Mouse (Mus musculus) frontal cortex, postnatal 36 days (tissue): Measurements from ENCODE around the gene Brca2.

ENCODE experiments used
- DNase-seq, 2 experiments: peaks; one replicate each; pipeline ENCODE4 v3.0.0; 2022; ENCODE audit warnings: low spot score in 2 of 2

Brca2 gene

GRCm38 (mm10) chr5:150564426-150564825, 42.0 kb downstream of the Brca2 start:
- no peak for DNase-seq

- peak; percentile 33 to 77 for DNase-seq
These were observed 43.8 kb downstream of the Brca2 start for GRCm38 (mm10) chr5:150566226-150566625.

GRCm38 (mm10) chr5:150566971-150567370, 44.5 kb downstream of the Brca2 start:
- no peak for DNase-seq

GRCm38 (mm10) chr5:150570496-150571219, 48.2 kb downstream of the Brca2 start:
- DNase-seq: no peak

- DNase-seq: no peak
These were observed 52.0 kb downstream of the Brca2 start for GRCm38 (mm10) chr5:150574403-150574802.

- DNase-seq: no peak
These were observed 52.5 kb downstream of the Brca2 start for GRCm38 (mm10) chr5:150574885-150575284.

- no peak for DNase-seq
These were observed 54.4 kb downstream of the Brca2 start for GRCm38 (mm10) chr5:150576832-150577231.

GRCm38 (mm10) chr5:150578613-150579171, 56.3 kb downstream of the Brca2 start:
- no peak for DNase-seq

- no peak for DNase-seq
These were observed 58.8 kb downstream of the Brca2 start for GRCm38 (mm10) chr5:150581180-150581579.

- DNase-seq: no peak
These were observed 60.8 kb downstream of the Brca2 start for GRCm38 (mm10) chr5:150583181-150583580.

GRCm38 (mm10) chr5:150583622-150584336, 61.3 kb downstream of the Brca2 start:
- DNase-seq: peak; percentile 24 to 42

- no peak for DNase-seq
These were observed 61.9 kb downstream of the Brca2 start for GRCm38 (mm10) chr5:150584337-150584729.

GRCm38 (mm10) chr5:150589945-150590344, 67.5 kb downstream of the Brca2 start:
- DNase-seq: no peak

- no peak for DNase-seq
These were observed 69.9 kb downstream of the Brca2 start for GRCm38 (mm10) chr5:150592186-150592903.

GRCm38 (mm10) chr5:150592904-150593755, 70.7 kb downstream of the Brca2 start:
- peak; percentile 57 for DNase-seq

- DNase-seq: peak; percentile 62 to 72
These were observed 71.6 kb downstream of the Brca2 start for GRCm38 (mm10) chr5:150593756-150594648.

GRCm38 (mm10) chr5:150594649-150595339, 72.4 kb downstream of the Brca2 start:
- peak in 1 of 2 experiments; percentile 60 for DNase-seq

- no peak for DNase-seq
These were observed 73.1 kb downstream of the Brca2 start for GRCm38 (mm10) chr5:150595366-150596016.

- no peak for DNase-seq
These were observed 74.7 kb downstream of the Brca2 start, which contains the start of gene N4bp2l1 for GRCm38 (mm10) chr5:150597088-150597487. Gene N4bp2l1 (minus strand): TSS chr5:150597188.
